10 mouse cellular contexts compared by ENCODE assay signal in the genomic region with DNA sequence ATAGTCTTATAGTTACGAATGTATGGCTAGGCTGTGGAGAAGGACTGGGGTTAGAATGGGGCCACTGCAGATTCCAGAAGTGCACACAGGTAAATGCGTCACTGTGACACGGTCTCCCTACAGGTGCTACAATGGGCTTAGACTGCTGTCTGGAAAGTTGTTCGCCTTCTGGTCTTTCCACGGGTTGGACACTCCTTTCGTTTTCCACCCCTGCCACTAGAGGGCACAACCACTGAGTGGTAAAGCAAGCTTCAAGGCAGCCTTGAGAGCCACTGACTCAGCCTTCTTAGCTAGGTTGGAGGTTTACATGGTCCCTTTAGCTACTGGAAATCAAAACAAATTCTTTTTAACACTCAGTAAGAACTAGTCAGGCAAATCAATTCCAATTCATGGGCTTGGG.
DNase-seq lines count a peak whose midpoint lies in the region; ATAC-seq and TF ChIP-seq lines count a peak whose summit lies in the region.
"Had no signal": no experiment of that assay in that cellular context is flagged by ENCODE, and none has a peak within 500 bp of the region (broad histone marks: within the 10 kb centered on the region; RNA-seq: fewer than 3 reads in every experiment).

No protein-coding gene starts in this region.

- H3K9me3 ChIP-seq in forebrain, postnatal 0 days (ENCODE audit: low read length) = no peaks in the 10 kb centered on the region
- H3K9me3 ChIP-seq in forebrain, embryonic 14.5 days (replicated peaks; ENCODE audit: control insufficient read depth, low read length) = no peaks in the 10 kb centered on the region
- no peaks in the 10 kb centered on the region for H3K9me3 ChIP-seq in liver, embryonic 14.5 days (ENCODE audit: control insufficient read depth, low read length)
- no peaks in the 10 kb centered on the region for H3K9me3 ChIP-seq in ES-Bruce4 (replicated peaks; ENCODE audit: control insufficient read depth, insufficient read depth, low read length, poor library complexity, severe bottlenecking)

- H3K27ac ChIP-seq in forebrain, postnatal 0 days (ENCODE audit: low read depth, low read length) = no peak overlapping the region
- H3K27ac ChIP-seq in forebrain, embryonic 14.5 days (ENCODE audit: low read depth, low read length) = no peak overlapping the region
- H3K27ac ChIP-seq in liver, embryonic 14.5 days = no peak overlapping the region
- no peak overlapping the region for H3K27ac ChIP-seq in ES-Bruce4 (ENCODE audit: insufficient read depth, low read length)

- no peak overlapping the region for H3K4me3 ChIP-seq in forebrain, postnatal 0 days (ENCODE audit: low read depth, low read length)
- no peak overlapping the region for H3K4me3 ChIP-seq in forebrain, embryonic 14.5 days (ENCODE audit: low read depth, low read length)
- no peak overlapping the region for H3K4me3 ChIP-seq in liver, embryonic 14.5 days (ENCODE audit: insufficient read depth in 1 of 2, low read depth in 2 of 2, low read length in 2 of 2)
- H3K4me3 ChIP-seq in ES-Bruce4 (ENCODE audit: low read depth, low read length) = no peak overlapping the region

- H3K9ac ChIP-seq in forebrain, postnatal 0 days = no peak overlapping the region
- H3K9ac ChIP-seq in forebrain, embryonic 14.5 days (ENCODE audit: low read length) = no peak overlapping the region
- no peak overlapping the region for H3K9ac ChIP-seq in liver, embryonic 14.5 days (replicated peaks)
- no peak overlapping the region for H3K9ac ChIP-seq in ES-Bruce4 (ENCODE audit: low read depth, poor library complexity, severe bottlenecking)

- H3K4me2 ChIP-seq in forebrain, postnatal 0 days (ENCODE audit: low read depth) = no peak overlapping the region
- no peak overlapping the region for H3K4me2 ChIP-seq in forebrain, embryonic 14.5 days (ENCODE audit: low read length)
- H3K4me2 ChIP-seq in liver, embryonic 14.5 days (ENCODE audit: low read depth) = no peak overlapping the region

- H3K36me3 ChIP-seq in forebrain, postnatal 0 days (ENCODE audit: insufficient read depth) = no peaks in the 10 kb centered on the region
- H3K36me3 ChIP-seq in forebrain, embryonic 14.5 days (ENCODE audit: control insufficient read depth, insufficient read depth, low read length) = no peaks in the 10 kb centered on the region
- H3K36me3 ChIP-seq in liver, embryonic 14.5 days (replicated peaks; ENCODE audit: control insufficient read depth, insufficient read depth, low read depth) = no peaks in the 10 kb centered on the region
- no peaks in the 10 kb centered on the region for H3K36me3 ChIP-seq in ES-Bruce4 (ENCODE audit: control insufficient read depth, insufficient read depth, low read length, poor library complexity, severe bottlenecking)

- H3K27me3 ChIP-seq in forebrain, postnatal 0 days (ENCODE audit: insufficient read depth, low read length) = no peaks in the 10 kb centered on the region
- H3K27me3 ChIP-seq in forebrain, embryonic 14.5 days (replicated peaks; ENCODE audit: control insufficient read depth, insufficient read depth, low read length) = no peaks in the 10 kb centered on the region
- no peaks in the 10 kb centered on the region for H3K27me3 ChIP-seq in liver, embryonic 14.5 days (ENCODE audit: control insufficient read depth, insufficient read depth, low read length)
- no peaks in the 10 kb centered on the region for H3K27me3 ChIP-seq in ES-Bruce4 (ENCODE audit: control insufficient read depth, insufficient read depth, low read length, poor library complexity, severe bottlenecking)

- TF ChIP-seq EP300 in liver, embryonic 14.5 days (IDR thresholded peaks at IDR 0.05; ENCODE audit: low read depth) = no peak
- TF ChIP-seq EP300 in ES-Bruce4 (IDR thresholded peaks at IDR 0.05; ENCODE audit: insufficient read depth, low read depth, low read length) = no peak

- no peak for TF ChIP-seq POLR2A in ES-Bruce4 (IDR thresholded peaks at IDR 0.05; ENCODE audit: insufficient read depth, low read length)

- WGBS in forebrain, postnatal 0 days = 91% methylated on average over 6 of the region's 6 CpGs
- WGBS in forebrain, embryonic 14.5 days = 89% methylated on average over 6 of the region's 6 CpGs
- 72% methylated on average over 6 of the region's 6 CpGs for WGBS in liver, embryonic 14.5 days (ENCODE audit: insufficient replicate concordance)

- ATAC-seq in forebrain, postnatal 0 days = no peak
- ATAC-seq in forebrain, embryonic 14.5 days = no peak
- ATAC-seq in liver, embryonic 14.5 days (ENCODE audit: insufficient read depth) = no peak
- ATAC-seq in common myeloid progenitor, adult 5-6 weeks (replicated peaks; ENCODE audit: low read depth, poor library complexity, severe bottlenecking) = peak; percentile 56; the same call in 1 of the 2 replicates
- no peak for ATAC-seq in monocyte, adult 5-6 weeks (replicated peaks; ENCODE audit: insufficient number of reproducible peaks, low FRiP score, low TSS enrichment, poor library complexity, severe bottlenecking)

- DNase-seq in forebrain, postnatal 0 days = no peak
- no peak for DNase-seq in forebrain, embryonic 14.5 days (ENCODE audit: low spot score)
- no peak for DNase-seq in liver, embryonic 14.5 days (ENCODE audit: low read depth in 3 of 3, low spot score in 3 of 3)
- DNase-seq in liver = no peak
- DNase-seq in ovary, postnatal 36 days (ENCODE audit: low spot score) = no peak
- DNase-seq: heart, postnatal 10 days; kidney, postnatal 14 days had no signal

- TF ChIP-seq CTCF in forebrain, postnatal 0 days (IDR thresholded peaks at IDR 0.05; ENCODE audit: low read depth) = 0 out of 2 replicates have a peak, but pooled peaks have one; percentile 10
- TF ChIP-seq CTCF in liver, embryonic 14.5 days (IDR thresholded peaks at IDR 0.05; ENCODE audit: low read depth) = peak; percentile 36
- TF ChIP-seq CTCF in ES-Bruce4 (IDR thresholded peaks at IDR 0.05; ENCODE audit: low read depth, low read length) = peak; percentile 35

- no peaks in the 10 kb centered on the region for H3K4me1 ChIP-seq in forebrain, postnatal 0 days (ENCODE audit: insufficient read depth)
- H3K4me1 ChIP-seq in forebrain, embryonic 14.5 days (ENCODE audit: control insufficient read depth, insufficient read depth, low read length) = no peaks in the 10 kb centered on the region; the same call in 1 of the 2 replicates
- H3K4me1 ChIP-seq in liver, embryonic 14.5 days (replicated peaks; ENCODE audit: control insufficient read depth in 2 of 2, insufficient read depth in 2 of 2, low read length in 1 of 2) = no peaks in the 10 kb centered on the region
- no peaks in the 10 kb centered on the region for H3K4me1 ChIP-seq in ES-Bruce4 (ENCODE audit: control insufficient read depth, insufficient read depth, low read length)
